Mouse (Mus musculus) limb, embryonic 10.5 days (tissue): ENCODE measurements around the gene 4930558C23Rik. TPM values are rescaled to one million over a fixed set of nuclear protein-coding genes. Genes with fewer than 3 reads are reported as not detected.
A peak's percentile ranks its signal among the peaks of the same experiment; 100 is the strongest.
"Not testable (repeated sequence)": the region's sequence is repeated elsewhere in the genome, so short reads cannot be mapped to it uniquely, and the experiment has no call there.

Experiments
- DNase-seq: peaks from one replicate; pipeline ENCODE4 v3.0.0-alpha.2; 2017; ENCODE audit warnings: low spot score
- H3K27ac ChIP-seq: fragments of 300-500 bp; sonication (generic); 2 replicates; pipeline ENCODE4 v1.5.1; 2016; ENCODE audit warnings: mild to moderate bottlenecking
- H3K27me3 ChIP-seq: fragments of 300-500 bp; sonication (generic); 2 replicates; pipeline ENCODE4 v1.6.1; 2016; ENCODE audit warnings: low read depth, mild to moderate bottlenecking; ENCODE audit not compliant: poor library complexity, severe bottlenecking
- H3K36me3 ChIP-seq: fragments of 300-500 bp; sonication (generic); 2 replicates; pipeline ENCODE4 v1.6.1; 2016; ENCODE audit warnings: mild to moderate bottlenecking, moderate library complexity
- H3K4me1 ChIP-seq: fragments of 300-500 bp; sonication (generic); 2 replicates; pipeline ENCODE4 v1.6.1; 2016
- H3K4me3 ChIP-seq: fragments of 300-500 bp; sonication (generic); 2 replicates; pipeline ENCODE4 v1.5.1; 2016; ENCODE audit warnings: mild to moderate bottlenecking, moderate library complexity
- H3K9me3 ChIP-seq: fragments of 300-500 bp; sonication (generic); replicated peaks from 2 replicates; pipeline ENCODE4 v1.6.1; 2016; ENCODE audit warnings: mild to moderate bottlenecking
- WGBS: fragments of 180-500 bp; shearing (Covaris S2); methylation state at CpG from one replicate; pipeline ENCODE4 v1.1.7; 2016; 5-methylcytosine and 5-hydroxymethylcytosine counted together
- polyA plus RNA-seq: library from polyadenylated mRNA; unstranded; fragments of >200 nt; fragmentation: Nextera tagmentation; extraction: Ambion mirVana; gene quantifications from 2 replicates; pipeline ENCODE4 v1.2.1, GENCODE M21; 2016

Gene 4930558C23Rik
- not detected in 2 replicates for polyA plus RNA-seq

- WGBS: 92% methylated on average over 3 of the region's 3 CpGs
Measured at GRCm38 (mm10) chr3:95402741-95403140, at the start of gene 4930558C23Rik. TSS of gene 4930558C23Rik (minus strand) at chr3:95402841.

GRCm38 (mm10) chr3:95450915-95451314 lies 48.3 kb upstream of the 4930558C23Rik start:
- no peak for DNase-seq
- no peak overlapping the region for H3K4me3 ChIP-seq
- H3K27ac ChIP-seq: no peak overlapping the region
- no peaks in the 10 kb centered on the region for H3K27me3 ChIP-seq
- peaks cover 55% of the 10 kb centered on the region for H3K36me3 ChIP-seq
- H3K4me1 ChIP-seq: no peaks in the 10 kb centered on the region
- no peaks in the 10 kb centered on the region for H3K9me3 ChIP-seq
- WGBS: 96% methylated on average over 3 of the region's 3 CpGs

More at GRCm38 (mm10) chr3:95402741-95403140, at the start of gene 4930558C23Rik:
- H3K9me3 ChIP-seq: no peaks in the 10 kb centered on the region
- no peak within 1 kb of the TSS for H3K4me3 ChIP-seq
- no peaks in the 10 kb centered on the region for H3K4me1 ChIP-seq
- no peaks in the 10 kb centered on the region for H3K27me3 ChIP-seq
- H3K27ac ChIP-seq: no peak within 1 kb of the TSS
- no peak for DNase-seq
- no peaks in the 10 kb centered on the region for H3K36me3 ChIP-seq

GRCm38 (mm10) chr3:95450408-95450807 lies 47.8 kb upstream of the 4930558C23Rik start:
- no peaks in the 10 kb centered on the region for H3K4me1 ChIP-seq
- H3K4me3 ChIP-seq: no peak overlapping the region
- peaks cover 55% of the 10 kb centered on the region for H3K36me3 ChIP-seq
- DNase-seq: peak; percentile 47
- no peaks in the 10 kb centered on the region for H3K27me3 ChIP-seq
- H3K27ac ChIP-seq: no peak overlapping the region
- H3K9me3 ChIP-seq: no peaks in the 10 kb centered on the region
- WGBS: 65% methylated on average over 1 of the region's 1 CpGs

GRCm38 (mm10) chr3:95445311-95445710 lies 42.7 kb upstream of the 4930558C23Rik start:
- Histone ChIP-seq H3K4me1 (no peaks in the 10 kb centered on the region), H3K9me3 (no peaks in the 10 kb centered on the region), H3K36me3 (peaks cover 19% of the 10 kb centered on the region), H3K4me3 (no peak overlapping the region), H3K27ac (no peak overlapping the region), H3K27me3 (no peaks in the 10 kb centered on the region)
- 90% methylated on average over 4 of the region's 4 CpGs for WGBS
- DNase-seq: no peak

- H3K4me1 ChIP-seq: no peaks in the 10 kb centered on the region
- 94% methylated on average over 5 of the region's 5 CpGs for WGBS
- peaks cover 26% of the 10 kb centered on the region for H3K36me3 ChIP-seq
- DNase-seq: no peak
- H3K27me3 ChIP-seq: no peaks in the 10 kb centered on the region
- H3K4me3 ChIP-seq: no peak overlapping the region
- no peak overlapping the region for H3K27ac ChIP-seq
- no peaks in the 10 kb centered on the region for H3K9me3 ChIP-seq
Measured at GRCm38 (mm10) chr3:95442406-95443117, 39.9 kb upstream of the 4930558C23Rik start.

GRCm38 (mm10) chr3:95439670-95440069 lies 37.0 kb upstream of the 4930558C23Rik start:
- no peak overlapping the region for H3K27ac ChIP-seq
- no peaks in the 10 kb centered on the region for H3K27me3 ChIP-seq
- H3K9me3 ChIP-seq: no peaks in the 10 kb centered on the region
- H3K4me1 ChIP-seq: peaks cover 10% of the 10 kb centered on the region
- peaks cover 38% of the 10 kb centered on the region for H3K36me3 ChIP-seq
- no peak for DNase-seq
- H3K4me3 ChIP-seq: no peak overlapping the region

- H3K9me3 ChIP-seq, H3K27me3 ChIP-seq, H3K4me3 ChIP-seq, H3K4me1 ChIP-seq, H3K27ac ChIP-seq, DNase-seq: not testable (repeated sequence)
- peaks cover 38% of the 10 kb centered on the region for H3K36me3 ChIP-seq
- 93% methylated on average over 4 of the region's 4 CpGs for WGBS
Measured at GRCm38 (mm10) chr3:95438636-95439035, 36.0 kb upstream of the 4930558C23Rik start.

- H3K4me3 ChIP-seq: peak overlapping the region; percentile 79
- no peaks in the 10 kb centered on the region for H3K27me3 ChIP-seq
- no peak overlapping the region for H3K27ac ChIP-seq
- no peak for DNase-seq
- WGBS: 62% methylated on average over 1 of the region's 1 CpGs
- H3K36me3 ChIP-seq: peaks cover 36% of the 10 kb centered on the region
- H3K4me1 ChIP-seq: peaks cover 10% of the 10 kb centered on the region
- no peaks in the 10 kb centered on the region for H3K9me3 ChIP-seq
Measured at GRCm38 (mm10) chr3:95435561-95435960, 32.9 kb upstream of the 4930558C23Rik start.

- Histone ChIP-seq H3K27ac (peak overlapping the region; percentile 89), H3K4me1 (peaks cover 10% of the 10 kb centered on the region), H3K4me3 (peak overlapping the region; percentile 79), H3K27me3 (no peaks in the 10 kb centered on the region), H3K36me3 (peaks cover 33% of the 10 kb centered on the region), H3K9me3 (no peaks in the 10 kb centered on the region)
- peak; percentile 30 for DNase-seq
- WGBS: 8% methylated on average over 7 of the region's 7 CpGs
Measured at GRCm38 (mm10) chr3:95434983-95435370, 32.3 kb upstream of the 4930558C23Rik start.

- Histone ChIP-seq H3K9me3 (no peaks in the 10 kb centered on the region), H3K27me3 (0 out of 2 replicates have a peak, but pooled peaks cover under 1% of the 10 kb centered on the region), H3K4me3 (peak within 1 kb of the TSS; percentile 79), H3K36me3 (peaks cover 29% of the 10 kb centered on the region), H3K4me1 (peaks cover 10% of the 10 kb centered on the region), H3K27ac (peak within 1 kb of the TSS; percentile 89)
- under 1% methylated on average over 47 of the region's 47 CpGs for WGBS
- DNase-seq: peak; percentile 94
Measured at GRCm38 (mm10) chr3:95434136-95434982, 31.7 kb upstream of the 4930558C23Rik start, which contains the start of gene Arnt. TSS of gene Arnt (plus strand) at chr3:95434388.

GRCm38 (mm10) chr3:95433301-95433915 lies 30.8 kb upstream of the 4930558C23Rik start:
- Histone ChIP-seq H3K4me1 (peaks cover 10% of the 10 kb centered on the region), H3K27me3 (0 out of 2 replicates have a peak, but pooled peaks cover 4% of the 10 kb centered on the region), H3K36me3 (peaks cover 20% of the 10 kb centered on the region), H3K4me3 (peak overlapping the region; percentile 79), H3K27ac (peak overlapping the region; percentile 89), H3K9me3 (no peaks in the 10 kb centered on the region)
- no peak for DNase-seq
- 80% methylated on average over 10 of the region's 10 CpGs for WGBS

GRCm38 (mm10) chr3:95428423-95428822 lies 25.8 kb upstream of the 4930558C23Rik start:
- WGBS: 69% methylated on average over 5 of the region's 11 CpGs
- not testable (repeated sequence) for H3K27ac ChIP-seq, H3K36me3 ChIP-seq, H3K4me1 ChIP-seq, H3K9me3 ChIP-seq, H3K4me3 ChIP-seq, DNase-seq
- peaks cover 13% of the 10 kb centered on the region for H3K27me3 ChIP-seq

- H3K4me3 ChIP-seq: peak overlapping the region; percentile 43
- peaks cover 13% of the 10 kb centered on the region for H3K27me3 ChIP-seq
- peak; percentile 48 for DNase-seq
- H3K27ac ChIP-seq: peak overlapping the region; percentile 44; the same call in 1 of the 2 replicates
- 18% methylated on average over 16 of the region's 21 CpGs for WGBS
- H3K9me3 ChIP-seq, H3K4me1 ChIP-seq, H3K36me3 ChIP-seq: not testable (repeated sequence)
Measured at GRCm38 (mm10) chr3:95427891-95428238, 25.2 kb upstream of the 4930558C23Rik start.
